Mouse (Mus musculus): Measurements from ENCODE around the gene Zfp609. TPM values are rescaled to one million over a fixed set of nuclear protein-coding genes. Genes with fewer than 3 reads are reported as not detected.

Zfp609 gene
- total RNA-seq, 2 experiments from 2014 or later: 18.4 to 21.1 TPM

- intact Hi-C loops (cut with DNase I): no loop called here
- no peak for DNase-seq
- H3K27ac ChIP-seq: no peak overlapping the region
- TF ChIP-seq CTCF (IDR thresholded peaks at IDR 0.05): no peak
- H3K4me3 ChIP-seq: no peak overlapping the region
Observed at GRCm38 (mm10) chr9:65649997-65650396, 177.4 kb downstream of the Zfp609 start.

- intact Hi-C loops (cut with DNase I): no loop called here
- no peak overlapping the region for H3K4me3 ChIP-seq
- TF ChIP-seq CTCF (IDR thresholded peaks at IDR 0.05): no peak
- DNase-seq: no peak
- H3K27ac ChIP-seq: no peak overlapping the region
Observed at GRCm38 (mm10) chr9:65648730-65649129, 178.6 kb downstream of the Zfp609 start.

- intact Hi-C loops (cut with DNase I): no loop called here
- no peak for DNase-seq
- no peak for TF ChIP-seq CTCF (IDR thresholded peaks at IDR 0.05)
- Histone ChIP-seq H3K4me3 (no peak overlapping the region), H3K27ac (peak overlapping the region; percentile 66; the same call in 1 of the 2 replicates)
Observed at GRCm38 (mm10) chr9:65646782-65647181, 180.6 kb downstream of the Zfp609 start.

- DNase-seq: no peak
- intact Hi-C loops (cut with DNase I): no loop called here
- H3K4me3 ChIP-seq: no peak overlapping the region
- no peak for TF ChIP-seq CTCF (IDR thresholded peaks at IDR 0.05)
- peak overlapping the region; percentile 67 for H3K27ac ChIP-seq
Observed at GRCm38 (mm10) chr9:65645984-65646383, 181.4 kb downstream of the Zfp609 start.

- no peak for TF ChIP-seq CTCF (IDR thresholded peaks at IDR 0.05)
Observed at GRCm38 (mm10) chr9:65644960-65645359, 182.4 kb downstream of the Zfp609 start.

GRCm38 (mm10) chr9:65642546-65642945, 184.8 kb downstream of the Zfp609 start:
- H3K4me3 ChIP-seq: no peak overlapping the region
- intact Hi-C loops (cut with DNase I): no loop called here
- no peak for DNase-seq
- no peak overlapping the region for H3K27ac ChIP-seq
- no peak for TF ChIP-seq CTCF (IDR thresholded peaks at IDR 0.05)

More at GRCm38 (mm10) chr9:65644960-65645359, 182.4 kb downstream of the Zfp609 start:
- intact Hi-C loops (cut with DNase I): no loop called here
- no peak overlapping the region for H3K4me3 ChIP-seq
- DNase-seq: no peak
- H3K27ac ChIP-seq: 0 out of 2 replicates have a peak overlapping the region, but pooled peaks have one; percentile 67

Other genes with a start within 250 kb of the Zfp609 start
- 1 to 10 TPM; 4.4 to 4.5 TPM for gene Plekho2, start 247.5 kb downstream of the Zfp609 start, total RNA-seq (2021)
- gene Pif1, start 240.4 kb downstream of the Zfp609 start, total RNA-seq (2021): not detected
- 1 to 10 TPM in 1 of 2 experiments, under 1 TPM in 1; 0.99 to 1.8 TPM for gene Rbpms2, start 197.9 kb downstream of the Zfp609 start, total RNA-seq (2021)
- 100 to 1,000 TPM; 195 to 201 TPM for gene Oaz2, start 159.6 kb downstream of the Zfp609 start, total RNA-seq (2021)
- gene Pclaf, start 62.7 kb upstream of the Zfp609 start, total RNA-seq (2021): not detected
- 10 to 100 TPM; 13.7 to 15.5 TPM for gene Trip4, start 81.2 kb upstream of the Zfp609 start, total RNA-seq (2021)
- 1 to 10 TPM; 7.9 to 8.0 TPM for gene Csnk1g1, start 81.4 kb upstream of the Zfp609 start, total RNA-seq (2021)
- gene Ppib, start 232.7 kb upstream of the Zfp609 start, total RNA-seq (2021): 10 to 100 TPM; 32.6 to 48.8 TPM
- gene Snx22, start 242.2 kb upstream of the Zfp609 start, total RNA-seq (2021): under 1 TPM in 1 of 2 experiments, not detected in 1; 0.28 TPM